ENCODE assay signal across 18 mouse cellular contexts in the genomic region with DNA sequence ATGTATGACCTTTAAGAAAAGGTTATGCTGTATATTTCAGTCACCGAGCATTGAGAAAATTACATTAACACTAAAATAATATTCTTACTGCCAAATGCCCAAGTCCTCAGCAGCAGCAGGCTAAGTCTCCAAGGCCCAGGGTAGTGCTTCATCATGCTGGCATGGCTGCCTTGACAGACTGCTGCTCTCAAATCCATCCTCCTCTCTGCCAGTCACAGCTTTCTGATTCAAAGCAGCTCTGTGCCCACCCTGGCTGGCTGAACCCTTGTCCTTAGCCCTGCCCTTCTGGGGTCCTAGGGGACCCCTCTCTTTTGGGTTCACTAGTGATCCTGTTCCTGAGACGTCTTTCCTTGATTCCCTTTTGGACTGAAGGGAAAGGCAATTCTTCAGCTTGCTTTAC.
"Had no signal": no experiment of that assay in that cellular context is flagged by ENCODE, and none has a peak within 500 bp of the region (broad histone marks: within the 10 kb centered on the region; RNA-seq: fewer than 3 reads in every experiment).

No protein-coding gene starts in this region.

- H3K4me3 ChIP-seq: midbrain, embryonic 10.5 days; midbrain, embryonic 12.5 days; myocyte; neural tube, embryonic 13.5 days; neural tube, embryonic 15.5 days had no signal

- H3K27me3 ChIP-seq: midbrain, embryonic 12.5 days; neural tube, embryonic 13.5 days; neural tube, embryonic 15.5 days had no signal

- H3K4me2 ChIP-seq: lung, embryonic 14.5 days; midbrain, embryonic 12.5 days; neural tube, embryonic 13.5 days; neural tube, embryonic 15.5 days had no signal

- DNase-seq: lung, adult 18-20 months; lung, embryonic 14.5 days; lung, postnatal 10 days; lung, postnatal 4 days; midbrain, embryonic 14.5 days; retina, postnatal 1 day; right cerebral cortex, adult 18-20 months; right cerebral cortex, postnatal 25 days; right cerebral cortex, postnatal 4 days; spleen, adult 18-20 months; thymus, adult 18-20 months; thymus, postnatal 14 days; thymus, postnatal 36 days had no signal

- H3K9ac ChIP-seq: lung, embryonic 14.5 days; midbrain, embryonic 12.5 days; neural tube, embryonic 13.5 days; neural tube, embryonic 15.5 days had no signal

- H3K4me1 ChIP-seq: midbrain, embryonic 10.5 days; midbrain, embryonic 12.5 days; neural tube, embryonic 13.5 days; neural tube, embryonic 15.5 days had no signal

- H3K36me3 ChIP-seq: midbrain, embryonic 10.5 days; midbrain, embryonic 12.5 days; neural tube, embryonic 13.5 days; neural tube, embryonic 15.5 days had no signal

- H3K9me3 ChIP-seq: midbrain, embryonic 10.5 days; midbrain, embryonic 12.5 days; neural tube, embryonic 13.5 days; neural tube, embryonic 15.5 days had no signal

- H3K27ac ChIP-seq: midbrain, embryonic 10.5 days; midbrain, embryonic 12.5 days; neural tube, embryonic 13.5 days; neural tube, embryonic 15.5 days had no signal
